ENCODE assay signal across 20 mouse cellular contexts in the genomic region with DNA sequence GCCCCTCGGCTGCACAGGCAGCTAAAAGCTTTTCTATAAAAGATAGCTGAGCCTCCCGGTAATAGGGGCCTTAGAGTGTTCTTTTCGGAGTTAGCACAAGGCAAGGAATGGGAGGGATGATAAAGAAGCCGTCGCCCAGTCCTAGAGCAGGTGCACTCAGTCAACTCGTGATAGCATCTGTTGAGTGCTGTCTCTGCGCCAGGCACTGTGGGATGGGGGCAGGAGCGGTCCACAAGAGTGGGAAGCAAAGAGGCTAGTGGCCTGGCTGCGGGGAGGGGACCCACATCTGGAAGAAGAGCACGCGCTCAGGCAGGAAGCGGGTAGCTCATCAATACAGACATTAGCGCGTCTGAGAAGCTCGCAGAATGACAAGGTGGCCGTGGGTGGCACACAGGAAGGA.
A peak's percentile ranks its signal among the peaks of the same experiment; 100 is the strongest.
DNase-seq lines count a peak whose midpoint lies in the region; ATAC-seq and TF ChIP-seq lines count a peak whose summit lies in the region.
"Had no signal": no experiment of that assay in that cellular context is flagged by ENCODE, and none has a peak within 500 bp of the region (broad histone marks: within the 10 kb centered on the region; RNA-seq: fewer than 3 reads in every experiment).

No protein-coding gene starts in this region.

- H3K36me3 ChIP-seq in heart, postnatal 0 days (replicated peaks; ENCODE audit: control insufficient read depth, insufficient read depth, low read length), result no peaks in the 10 kb centered on the region
- no peaks in the 10 kb centered on the region for H3K36me3 ChIP-seq in heart, embryonic 11.5 days (ENCODE audit: control insufficient read depth, insufficient read depth, low read length)
- peaks cover 15% of the 10 kb centered on the region for H3K36me3 ChIP-seq in myocyte (ENCODE audit: control insufficient read depth, insufficient read depth)
- H3K36me3 ChIP-seq: forebrain, embryonic 10.5 days; limb, embryonic 12.5 days; liver, embryonic 12.5 days; neural tube, embryonic 12.5 days had no signal

- TF ChIP-seq POLR2A in myocyte (IDR thresholded peaks at IDR 0.05; ENCODE audit: insufficient read length, low read depth), result no peak

- H3K4me3 ChIP-seq in heart, postnatal 0 days (ENCODE audit: low read depth, low read length), result no peak overlapping the region
- H3K4me3 ChIP-seq in heart, embryonic 11.5 days (ENCODE audit: low read depth, low read length), result no peak overlapping the region
- H3K4me3 ChIP-seq in myocyte, result no peak overlapping the region
- H3K4me3 ChIP-seq: forebrain, embryonic 10.5 days; limb, embryonic 12.5 days; liver, embryonic 12.5 days; neural tube, embryonic 12.5 days had no signal

- H3K9me3 ChIP-seq in heart, postnatal 0 days (replicated peaks; ENCODE audit: control insufficient read depth, low read length), result no peaks in the 10 kb centered on the region
- H3K9me3 ChIP-seq in heart, embryonic 11.5 days (replicated peaks; ENCODE audit: control insufficient read depth, low read length), result no peaks in the 10 kb centered on the region
- H3K9me3 ChIP-seq: forebrain, embryonic 10.5 days; limb, embryonic 12.5 days; liver, embryonic 12.5 days; neural tube, embryonic 12.5 days had no signal

- WGBS in heart, postnatal 0 days, result 69% methylated on average over 16 of the region's 16 CpGs
- 51% methylated on average over 16 of the region's 16 CpGs for WGBS in heart, embryonic 11.5 days (ENCODE audit: insufficient replicate concordance)

- H3K27ac ChIP-seq in heart, postnatal 0 days (ENCODE audit: low read depth), result peak overlapping the region; percentile 11; the same call in 1 of the 2 replicates
- H3K27ac ChIP-seq in heart, embryonic 11.5 days (ENCODE audit: low read depth, low read length), result no peak overlapping the region
- H3K27ac ChIP-seq: limb, embryonic 12.5 days; liver, embryonic 12.5 days; neural tube, embryonic 12.5 days had no signal

- no peak overlapping the region for H3K4me2 ChIP-seq in heart, postnatal 0 days (ENCODE audit: low read depth, low read length)
- H3K4me2 ChIP-seq in heart, embryonic 11.5 days, result no peak overlapping the region
- no peak overlapping the region for H3K4me2 ChIP-seq in myocyte (ENCODE audit: low read depth)
- H3K4me2 ChIP-seq: limb, embryonic 12.5 days; liver, embryonic 12.5 days; neural tube, embryonic 12.5 days had no signal

- no peak for TF ChIP-seq EP300 in heart, postnatal 0 days (IDR thresholded peaks at IDR 0.05; ENCODE audit: low read depth)

- DNase-seq in cerebellum, postnatal 25 days, result peak; percentile 58 to 68
- DNase-seq in cerebellum, postnatal 4 days (ENCODE audit: low spot score in 2 of 2), result no peak
- no peak for DNase-seq in heart, postnatal 0 days (ENCODE audit: low spot score)
- peak; percentile 46 for DNase-seq in brain, adult 2 months (ENCODE audit: low read depth, low spot score)
- DNase-seq in layer of hippocampus, postnatal 10 days (ENCODE audit: low spot score in 2 of 2), result no peak
- DNase-seq in spleen, postnatal 4 days (ENCODE audit: low spot score in 2 of 2), result no peak
- DNase-seq: adrenal gland, postnatal 25 days; forebrain, postnatal 0 days; gastrocnemius, postnatal 36 days; kidney, adult 9 months; kidney, postnatal 25 days; lung, adult 2 months; lung, postnatal 4 days had no signal

- H3K4me1 ChIP-seq in heart, postnatal 0 days (ENCODE audit: control insufficient read depth, insufficient read depth), result peaks cover 54% of the 10 kb centered on the region
- peaks cover 68% of the 10 kb centered on the region for H3K4me1 ChIP-seq in heart, embryonic 11.5 days (ENCODE audit: control insufficient read depth, insufficient read depth, low read length)
- H3K4me1 ChIP-seq: liver, embryonic 12.5 days had no signal

- H3K9ac ChIP-seq in heart, postnatal 0 days (replicated peaks; ENCODE audit: low read depth, low read length), result no peak overlapping the region
- no peak overlapping the region for H3K9ac ChIP-seq in heart, embryonic 11.5 days (ENCODE audit: low read depth, low read length)
- H3K9ac ChIP-seq: forebrain, postnatal 0 days; limb, embryonic 12.5 days; liver, embryonic 12.5 days; neural tube, embryonic 12.5 days had no signal

- H3K79me2 ChIP-seq in myocyte (ENCODE audit: control insufficient read depth, insufficient read depth), result peaks cover 16% of the 10 kb centered on the region

- TF ChIP-seq CTCF in heart, postnatal 0 days (IDR thresholded peaks at IDR 0.05; ENCODE audit: low read depth), result no peak

- no peak for ATAC-seq in heart, postnatal 0 days (ENCODE audit: insufficient read depth, low read depth)
- no peak for ATAC-seq in heart, embryonic 11.5 days (replicated peaks; ENCODE audit: insufficient number of reproducible peaks, low FRiP score, low TSS enrichment)
- ATAC-seq: forebrain, postnatal 0 days; hindbrain, embryonic 16.5 days; liver, embryonic 12.5 days had no signal

- H3ac ChIP-seq in myocyte (ENCODE audit: control insufficient read depth, insufficient read length), result no peak overlapping the region

- H3K27me3 ChIP-seq in heart, postnatal 0 days (ENCODE audit: control insufficient read depth, insufficient read depth, low read length), result no peaks in the 10 kb centered on the region
- no peaks in the 10 kb centered on the region for H3K27me3 ChIP-seq in heart, embryonic 11.5 days (ENCODE audit: control insufficient read depth, insufficient read depth, low read length)
- H3K27me3 ChIP-seq in myocyte (ENCODE audit: control insufficient read depth, insufficient read depth, insufficient read length), result no peaks in the 10 kb centered on the region
- H3K27me3 ChIP-seq: limb, embryonic 12.5 days; liver, embryonic 12.5 days; neural tube, embryonic 12.5 days had no signal

TF ChIP-seq in myocyte, 11 proteins besides CTCF, POLR2A, EP300 and RAD21:
- TF ChIP-seq MYOD1 (IDR thresholded peaks at IDR 0.05; ENCODE audit: control insufficient read depth in 1 of 3, insufficient read length in 2 of 3, low read depth in 2 of 3) (peak in 2 of 3 experiments; percentile 27 to 74), MAX (IDR thresholded peaks at IDR 0.05; ENCODE audit: low read depth) (no peak), MYOG (IDR thresholded peaks at IDR 0.05; ENCODE audit: control insufficient read depth in 1 of 3, insufficient read depth in 1 of 3, insufficient read length in 2 of 3, low read depth in 2 of 3) (peak in 2 of 3 experiments; percentile 48 to 58), REST (IDR thresholded peaks at IDR 0.05; ENCODE audit: insufficient read depth, insufficient read length) (no peak)

Comparison
In these comparisons a context has a peak if more than half of its experiments do, and no peak if none do; other contexts are left out.
1. DNase-seq: peak in cerebellum, postnatal 25 days (2 of 2) and brain, adult 2 months (single experiment); none in cerebellum, postnatal 4 days (0 of 2), heart, postnatal 0 days (single experiment), layer of hippocampus, postnatal 10 days (0 of 2) and spleen, postnatal 4 days (0 of 2).